Mouse (Mus musculus) hindbrain, embryonic 16.5 days (tissue): ENCODE data around the gene Rflna. TPM values are rescaled to one million over a fixed set of nuclear protein-coding genes. Genes with fewer than 3 reads are reported as not detected.

Source experiments
- ATAC-seq: fragments of 200-750 bp; cut with Nextera tagmentation; 2 replicates; pipeline ENCODE4 v1.8.0; 2017; ENCODE audit warnings: moderate TSS enrichment, moderate library complexity
- H3K27ac ChIP-seq: fragments of 300-500 bp; sonication (generic); 2 replicates; pipeline ENCODE4 v1.5.1; 2014; ENCODE audit warnings: low read depth, mild to moderate bottlenecking, control low read depth, low read length, moderate library complexity
- H3K27me3 ChIP-seq: fragments of 300-500 bp; sonication (generic); replicated peaks from 2 replicates; pipeline ENCODE4 v1.6.1; 2014; ENCODE audit warnings: low read length; ENCODE audit not compliant: control insufficient read depth, insufficient read depth
- H3K36me3 ChIP-seq: fragments of 300-500 bp; sonication (generic); 2 replicates; pipeline ENCODE4 v1.6.1; 2014; ENCODE audit warnings: mild to moderate bottlenecking, low read length, moderate library complexity, mixed read lengths; ENCODE audit not compliant: control insufficient read depth, insufficient read depth
- H3K4me1 ChIP-seq: fragments of 300-500 bp; sonication (generic); 2 replicates; pipeline ENCODE4 v1.6.1; 2014; ENCODE audit warnings: low read depth, low read length; ENCODE audit not compliant: control insufficient read depth, insufficient read depth
- H3K4me2 ChIP-seq: fragments of 300-500 bp; sonication (generic); 2 replicates; pipeline ENCODE4 v1.6.1; 2014; ENCODE audit warnings: mild to moderate bottlenecking, low read length, control low read depth, moderate library complexity
- H3K4me3 ChIP-seq: fragments of 300-500 bp; sonication (generic); 2 replicates; pipeline ENCODE4 v1.5.1; 2014; ENCODE audit warnings: mild to moderate bottlenecking, low read length, control low read depth, moderate library complexity
- H3K9ac ChIP-seq: fragments of 300-500 bp; sonication (generic); 2 replicates; pipeline ENCODE4 v1.6.1; 2014; ENCODE audit warnings: low read depth, mild to moderate bottlenecking, control low read depth, low read length, moderate library complexity
- H3K9me3 ChIP-seq: fragments of 300-500 bp; sonication (generic); 2 replicates; pipeline ENCODE4 v1.6.1; 2014; ENCODE audit warnings: mild to moderate bottlenecking, low read length, moderate library complexity; ENCODE audit not compliant: control insufficient read depth
- WGBS: fragments of 180-500 bp; shearing (Covaris S2); extraction: QIAGEN DNeasy Blood & Tissue Kit; methylation state at CpG from one replicate; pipeline ENCODE4 v1.1.7; 2014; 5-methylcytosine and 5-hydroxymethylcytosine counted together
- polyA plus RNA-seq: library from polyadenylated mRNA; unstranded; fragments of >200 nt; fragmentation: Nextera tagmentation; extraction: Ambion mirVana; gene quantifications from 2 replicates; pipeline ENCODE4 v1.2.1, GENCODE M21; 2015

The Rflna gene
- polyA plus RNA-seq, 1 experiment from 2014 or later = 6.9 TPM

GRCm38 (mm10) chr5:125000756-125001250, 2.2 kb upstream of the Rflna start:
- H3K4me1 ChIP-seq = peaks cover 13% of the 10 kb centered on the region
- H3K27me3 ChIP-seq = peaks cover 4% of the 10 kb centered on the region; the same call in 1 of the 2 replicates
- no peaks in the 10 kb centered on the region for H3K36me3 ChIP-seq
- H3K4me2 ChIP-seq = no peak overlapping the region
- no peak for ATAC-seq
- H3K27ac ChIP-seq = no peak overlapping the region
- H3K9ac ChIP-seq = no peak overlapping the region
- 61% methylated on average over 10 of the region's 10 CpGs for WGBS
- H3K9me3 ChIP-seq = no peaks in the 10 kb centered on the region
- no peak overlapping the region for H3K4me3 ChIP-seq

- 14% methylated on average over 15 of the region's 15 CpGs for WGBS
These were observed 843 bp downstream of the Rflna start for GRCm38 (mm10) chr5:125003873-125004255.

GRCm38 (mm10) chr5:125005871-125006652, 3.0 kb downstream of the Rflna start:
- H3K27me3 ChIP-seq = peaks cover 4% of the 10 kb centered on the region; the same call in 1 of the 2 replicates
- WGBS = 59% methylated on average over 9 of the region's 9 CpGs
- no peaks in the 10 kb centered on the region for H3K9me3 ChIP-seq
- H3K4me3 ChIP-seq = no peak overlapping the region
- ATAC-seq = no peak
- no peak overlapping the region for H3K9ac ChIP-seq
- H3K36me3 ChIP-seq = 0 out of 2 replicates have a peak, but pooled peaks cover under 1% of the 10 kb centered on the region
- no peak overlapping the region for H3K27ac ChIP-seq
- H3K4me1 ChIP-seq = peaks cover 24% of the 10 kb centered on the region
- no peak overlapping the region for H3K4me2 ChIP-seq

More at GRCm38 (mm10) chr5:125003873-125004255, 843 bp downstream of the Rflna start:
- Histone ChIP-seq H3K9ac (peak overlapping the region; percentile 62; the same call in 1 of the 2 replicates), H3K27me3 (peaks cover 4% of the 10 kb centered on the region; the same call in 1 of the 2 replicates), H3K9me3 (no peaks in the 10 kb centered on the region), H3K4me3 (peak overlapping the region; percentile 39), H3K4me1 (peaks cover 24% of the 10 kb centered on the region), H3K36me3 (no peaks in the 10 kb centered on the region), H3K4me2 (peak overlapping the region; percentile 64), H3K27ac (no peak overlapping the region)
- ATAC-seq = no peak

GRCm38 (mm10) chr5:125006896-125007295, 3.9 kb downstream of the Rflna start:
- Histone ChIP-seq H3K27ac (no peak overlapping the region), H3K4me1 (peaks cover 24% of the 10 kb centered on the region), H3K9ac (no peak overlapping the region), H3K4me2 (no peak overlapping the region), H3K36me3 (0 out of 2 replicates have a peak, but pooled peaks cover 4% of the 10 kb centered on the region), H3K27me3 (peaks cover 4% of the 10 kb centered on the region; the same call in 1 of the 2 replicates), H3K9me3 (no peaks in the 10 kb centered on the region), H3K4me3 (no peak overlapping the region)
- WGBS = 64% methylated on average over 5 of the region's 5 CpGs
- no peak for ATAC-seq

- H3K27me3 ChIP-seq = no peaks in the 10 kb centered on the region
- H3K4me2 ChIP-seq = no peak overlapping the region
- no peaks in the 10 kb centered on the region for H3K9me3 ChIP-seq
- H3K27ac ChIP-seq = no peak overlapping the region; the same call in 1 of the 2 replicates
- ATAC-seq = no peak
- H3K4me3 ChIP-seq = no peak overlapping the region
- WGBS = 90% methylated on average over 24 of the region's 24 CpGs
- H3K4me1 ChIP-seq = peaks cover 7% of the 10 kb centered on the region; the same call in 1 of the 2 replicates
- H3K36me3 ChIP-seq = peaks cover 7% of the 10 kb centered on the region; the same call in 1 of the 2 replicates
- H3K9ac ChIP-seq = no peak overlapping the region
These were observed 8.1 kb downstream of the Rflna start for GRCm38 (mm10) chr5:125011166-125011565.

GRCm38 (mm10) chr5:125011628-125012027, 8.6 kb downstream of the Rflna start:
- H3K27me3 ChIP-seq = no peaks in the 10 kb centered on the region
- H3K4me2 ChIP-seq = no peak overlapping the region
- peaks cover 2% of the 10 kb centered on the region; the same call in 1 of the 2 replicates for H3K4me1 ChIP-seq
- H3K9me3 ChIP-seq = no peaks in the 10 kb centered on the region
- WGBS = 93% methylated on average over 8 of the region's 8 CpGs
- H3K4me3 ChIP-seq = no peak overlapping the region
- no peak overlapping the region for H3K9ac ChIP-seq
- no peak for ATAC-seq
- H3K27ac ChIP-seq = no peak overlapping the region; the same call in 1 of the 2 replicates
- peaks cover 8% of the 10 kb centered on the region; the same call in 1 of the 2 replicates for H3K36me3 ChIP-seq

- WGBS = 56% methylated on average over 7 of the region's 7 CpGs
- Histone ChIP-seq H3K27me3 (no peaks in the 10 kb centered on the region), H3K4me2 (no peak overlapping the region), H3K9ac (no peak overlapping the region), H3K27ac (no peak overlapping the region), H3K36me3 (peaks cover 34% of the 10 kb centered on the region), H3K4me3 (no peak overlapping the region), H3K9me3 (no peaks in the 10 kb centered on the region), H3K4me1 (peaks cover 4% of the 10 kb centered on the region; the same call in 1 of the 2 replicates)
- no peak for ATAC-seq
These were observed 11.5 kb downstream of the Rflna start for GRCm38 (mm10) chr5:125014497-125014896.

GRCm38 (mm10) chr5:125015066-125015465, 12.0 kb downstream of the Rflna start:
- peaks cover 34% of the 10 kb centered on the region for H3K36me3 ChIP-seq
- no peak overlapping the region for H3K9ac ChIP-seq
- no peak for ATAC-seq
- H3K27ac ChIP-seq = no peak overlapping the region; the same call in 1 of the 2 replicates
- H3K27me3 ChIP-seq = no peaks in the 10 kb centered on the region
- 77% methylated on average over 3 of the region's 3 CpGs for WGBS
- peaks cover 4% of the 10 kb centered on the region; the same call in 1 of the 2 replicates for H3K4me1 ChIP-seq
- no peaks in the 10 kb centered on the region for H3K9me3 ChIP-seq
- no peak overlapping the region for H3K4me3 ChIP-seq
- no peak overlapping the region for H3K4me2 ChIP-seq

- no peak overlapping the region for H3K4me3 ChIP-seq
- peaks cover 4% of the 10 kb centered on the region; the same call in 1 of the 2 replicates for H3K4me1 ChIP-seq
- no peak overlapping the region; the same call in 1 of the 2 replicates for H3K27ac ChIP-seq
- H3K4me2 ChIP-seq = no peak overlapping the region
- no peaks in the 10 kb centered on the region for H3K27me3 ChIP-seq
- WGBS = 89% methylated on average over 9 of the region's 9 CpGs
- H3K36me3 ChIP-seq = peaks cover 34% of the 10 kb centered on the region
- no peak overlapping the region for H3K9ac ChIP-seq
- no peaks in the 10 kb centered on the region for H3K9me3 ChIP-seq
- ATAC-seq = no peak
These were observed 12.6 kb downstream of the Rflna start for GRCm38 (mm10) chr5:125015576-125015975.
